Mouse (Mus musculus) embryonic fibroblast, embryonic 13.5 days (primary cell): ENCODE results near the gene Zfp933.

ENCODE experiments used
- CTCF ChIP-seq: IDR thresholded peaks from 2 replicates; pipeline ENCODE4 v1.5.1; 2011; ENCODE audit warnings: mild to moderate bottlenecking, control low read depth, low read length, moderate library complexity, borderline replicate concordance; ENCODE audit not compliant: insufficient read depth
- POLR2A ChIP-seq: IDR thresholded peaks from 2 replicates; pipeline ENCODE4 v1.6.1; 2011; ENCODE audit warnings: low read depth, mild to moderate bottlenecking, control low read depth, low read length, moderate library complexity

DNA sequence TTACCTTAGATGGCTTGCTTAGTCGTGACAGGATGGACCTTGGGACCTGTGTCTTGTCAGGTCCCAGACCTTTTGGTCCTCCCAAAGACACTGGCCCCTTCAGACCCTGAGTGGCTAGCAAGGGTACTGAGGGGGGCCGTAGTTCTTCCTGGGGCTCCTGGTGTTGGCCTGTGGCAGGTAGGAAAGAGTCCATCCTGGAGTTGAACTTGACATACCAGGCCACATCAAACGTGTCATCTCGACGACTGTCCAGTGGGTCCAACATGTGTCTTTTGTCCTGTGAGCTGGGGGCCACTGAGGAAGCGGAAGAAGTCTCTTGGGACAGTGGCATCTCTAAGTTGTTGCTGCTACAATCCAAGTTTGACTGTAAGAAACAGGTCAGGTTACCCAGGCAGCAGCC, 17.5 kb upstream of the Zfp933 start:
- TF ChIP-seq POLR2A (no peak), CTCF (no peak)
